Mouse (Mus musculus): ENCODE data around the gene Ctnnd1. TPM values are rescaled to one million over a fixed set of nuclear protein-coding genes. Genes with fewer than 3 reads are reported as not detected.

The Ctnnd1 gene
- total RNA-seq, 2 experiments from 2014 or later, result 63.0 to 69.4 TPM

DNA sequence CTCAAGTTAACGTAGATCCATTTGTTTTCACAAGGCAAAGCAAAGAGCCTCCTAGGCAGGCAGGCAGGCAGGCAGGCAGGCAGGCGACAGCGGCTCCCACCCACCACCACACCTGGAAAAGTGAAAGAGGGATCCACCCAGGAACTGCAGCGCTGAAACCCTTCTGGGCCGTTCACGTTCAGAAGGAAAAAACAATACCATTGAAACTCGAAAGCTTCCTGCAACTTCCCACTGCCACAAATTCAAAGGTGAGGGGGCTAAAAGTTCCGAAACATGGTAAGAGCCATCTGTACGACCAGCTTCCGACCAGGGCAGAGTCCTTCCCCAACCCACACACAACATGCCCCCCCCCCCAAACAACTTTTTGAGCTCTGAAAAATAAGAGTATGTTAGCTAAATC, 891 bp downstream of the Ctnnd1 start:
- intact Hi-C loops (cut with DNase I), result loop anchor here (1.0 kb wide), 1 partner anchor 14 kb away; no protein-coding TSS in a partner anchor
- peak; percentile 39 to 46 for DNase-seq

DNA sequence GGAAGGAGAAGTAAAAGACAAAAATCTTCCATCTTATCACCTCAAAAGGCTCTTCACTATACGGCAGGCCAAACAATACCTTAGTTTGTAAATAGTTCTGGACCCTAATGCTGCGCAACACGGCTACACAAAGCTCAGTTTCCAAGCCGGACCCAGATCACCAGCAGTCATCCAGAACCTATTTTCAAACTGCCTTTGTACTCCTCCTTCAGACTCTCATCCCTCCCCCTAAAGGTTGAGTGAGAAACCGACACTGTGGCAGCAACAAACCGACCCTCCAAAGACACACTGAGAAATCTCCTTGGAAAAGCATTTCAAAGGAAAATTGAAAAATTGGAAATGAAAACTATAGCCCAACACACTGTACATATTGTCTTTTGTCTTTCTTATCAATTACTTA, 2.2 kb downstream of the Ctnnd1 start:
- no peak for DNase-seq
- intact Hi-C loops (cut with DNase I), result no loop called here

- intact Hi-C loops (cut with DNase I), result no loop called here
- DNase-seq, result no peak
Measured at GRCm38 (mm10) chr2:84647051-84647568, 3.5 kb downstream of the Ctnnd1 start.

DNA sequence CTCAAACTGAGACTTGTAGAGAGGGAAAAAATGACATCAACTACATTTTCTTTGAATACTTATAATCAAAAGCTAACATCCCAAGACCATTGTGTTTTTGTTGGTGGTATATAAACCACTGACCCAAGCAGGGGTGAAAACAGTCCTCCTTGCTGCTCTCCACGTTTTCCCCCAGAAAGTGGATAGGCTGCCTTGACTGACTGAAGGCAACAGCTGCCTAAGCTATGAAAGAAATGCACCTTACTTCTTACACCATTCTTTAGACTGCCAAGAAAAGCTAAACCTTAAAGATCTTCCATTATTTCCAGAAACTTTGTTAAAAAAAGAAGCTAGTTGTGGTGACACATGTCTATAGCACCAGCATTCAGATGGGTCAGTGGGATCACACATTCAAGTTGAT, 4.4 kb downstream of the Ctnnd1 start:
- no peak for DNase-seq
- intact Hi-C loops (cut with DNase I), result no loop called here

DNA sequence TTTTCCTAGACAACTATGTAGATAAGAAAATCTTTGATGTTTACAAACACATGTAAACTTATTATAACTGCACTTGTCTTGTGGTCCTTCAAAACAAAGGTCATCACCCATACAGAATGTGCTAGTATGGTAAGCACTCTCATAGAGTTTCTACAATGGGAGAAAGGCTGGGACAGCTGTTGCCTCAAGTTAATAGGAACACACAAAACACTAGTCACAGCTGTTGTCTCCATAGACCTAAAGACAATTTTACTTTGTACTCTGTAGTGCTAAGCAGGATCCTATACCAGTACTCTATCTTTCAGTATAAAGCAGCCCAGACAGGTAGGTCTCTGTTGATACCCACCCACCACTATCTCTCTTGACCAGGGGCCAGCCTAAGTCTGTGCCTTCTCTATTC, 9.7 kb downstream of the Ctnnd1 start:
- DNase-seq, result no peak
- intact Hi-C loops (cut with DNase I), result no loop called here

DNA sequence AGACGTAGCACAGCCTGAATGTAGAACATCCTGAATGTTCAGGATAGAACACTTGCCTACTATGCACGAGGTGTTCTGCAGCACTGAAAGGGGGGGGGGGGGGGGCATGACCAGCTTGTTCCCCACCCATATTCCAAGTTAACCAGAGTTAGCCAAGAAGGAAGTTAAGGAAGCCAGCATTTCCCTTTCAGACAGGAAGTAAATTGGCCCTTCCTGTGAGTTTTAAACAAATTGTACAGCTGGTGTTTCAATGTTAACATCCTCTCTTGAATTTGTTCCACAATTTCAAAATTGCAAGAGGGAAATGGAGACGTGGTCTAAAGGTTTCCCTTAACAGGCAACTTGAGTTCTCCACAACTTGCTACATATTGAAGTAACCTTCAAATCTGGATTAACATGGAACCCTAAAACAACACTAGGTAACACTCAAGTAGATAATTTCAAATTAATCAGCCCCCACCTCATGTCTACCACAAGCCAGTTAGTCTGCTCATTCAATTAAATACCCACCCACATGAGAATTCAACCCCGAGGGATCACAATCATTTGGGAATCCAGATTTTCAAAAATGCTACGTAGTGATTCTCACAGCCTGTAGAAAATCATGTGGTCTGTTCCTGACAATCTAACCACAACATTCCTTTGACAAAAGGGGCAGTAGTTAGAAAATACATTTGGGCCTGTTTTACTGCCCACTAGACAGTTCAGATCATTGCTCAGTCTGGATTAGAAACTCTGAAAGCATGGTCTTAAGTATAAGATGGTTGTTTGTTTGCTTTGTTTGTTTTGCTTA, 11.9 kb downstream of the Ctnnd1 start:
- intact Hi-C loops (cut with DNase I), result no loop called here
- DNase-seq, result no peak

- peak in 1 of 2 experiments; percentile 29 for DNase-seq
- intact Hi-C loops (cut with DNase I), result no loop called here
Measured at GRCm38 (mm10) chr2:84637452-84638165, 13.0 kb downstream of the Ctnnd1 start.

DNA sequence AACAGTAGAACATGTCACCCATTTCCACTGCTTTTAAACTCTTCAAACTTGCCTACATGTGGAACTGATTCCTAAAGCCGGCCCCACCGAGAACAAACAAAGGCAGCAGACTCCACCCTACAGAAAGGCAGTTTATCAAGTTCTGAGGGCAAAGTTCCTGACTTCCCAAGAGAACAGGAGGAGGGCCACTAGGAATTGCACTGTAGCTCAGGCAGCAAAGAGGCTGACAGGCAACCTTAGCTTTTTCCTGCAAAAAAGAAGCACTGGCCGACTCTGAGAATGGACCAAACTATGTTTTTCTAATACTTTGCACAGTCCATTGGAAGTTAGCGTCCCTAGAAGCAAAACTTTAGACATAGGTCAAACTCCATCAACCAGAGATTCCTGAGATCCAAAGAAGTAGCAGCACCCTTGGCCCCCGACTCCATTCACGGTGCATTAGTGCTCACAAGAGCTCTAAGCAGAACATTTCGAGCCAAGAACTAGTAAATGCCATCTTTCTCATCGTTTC, 14.3 kb downstream of the Ctnnd1 start:
- peak; percentile 39 to 63 for DNase-seq
- intact Hi-C loops (cut with DNase I), result no loop called here

GRCm38 (mm10) chr2:84635611-84636010, 15.0 kb downstream of the Ctnnd1 start:
- intact Hi-C loops (cut with DNase I), result loop anchor here (1.0 to 2.0 kb wide), 2 partner anchors 15 to 17 kb away; partner anchors contain the start of gene Ctnnd1
- peak; percentile 90 for DNase-seq

DNA sequence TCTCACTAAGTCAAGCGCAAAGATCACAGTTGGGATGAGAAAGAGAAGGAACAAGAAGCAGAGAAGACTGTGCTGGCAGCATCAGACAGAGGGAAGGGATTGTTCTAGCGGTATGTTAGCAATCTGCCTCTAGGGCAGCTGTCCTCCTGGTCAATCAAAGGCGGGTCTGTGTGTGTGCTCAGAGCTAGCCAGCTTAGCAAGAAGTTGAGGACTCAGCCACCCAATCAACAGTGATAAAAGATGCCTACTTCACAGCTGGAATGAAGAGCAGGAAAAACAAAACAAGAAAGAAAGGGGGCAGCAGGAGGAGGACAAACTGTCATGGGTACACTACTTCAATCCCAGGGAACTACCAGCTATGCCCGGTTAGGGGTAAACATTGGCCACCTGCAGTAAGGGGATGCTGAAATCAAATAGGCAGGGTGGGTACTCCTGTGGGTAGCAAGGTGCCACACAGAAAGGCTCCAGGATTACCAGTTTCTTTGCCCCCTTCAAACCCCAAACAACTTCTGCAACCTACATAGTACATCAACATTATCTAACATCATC, 15.6 kb downstream of the Ctnnd1 start:
- DNase-seq, result peak in 1 of 2 experiments; percentile 49
- intact Hi-C loops (cut with DNase I), result loop anchor here (1.0 to 2.0 kb wide), 2 partner anchors 15 to 16 kb away; partner anchors contain the start of gene Ctnnd1

DNA sequence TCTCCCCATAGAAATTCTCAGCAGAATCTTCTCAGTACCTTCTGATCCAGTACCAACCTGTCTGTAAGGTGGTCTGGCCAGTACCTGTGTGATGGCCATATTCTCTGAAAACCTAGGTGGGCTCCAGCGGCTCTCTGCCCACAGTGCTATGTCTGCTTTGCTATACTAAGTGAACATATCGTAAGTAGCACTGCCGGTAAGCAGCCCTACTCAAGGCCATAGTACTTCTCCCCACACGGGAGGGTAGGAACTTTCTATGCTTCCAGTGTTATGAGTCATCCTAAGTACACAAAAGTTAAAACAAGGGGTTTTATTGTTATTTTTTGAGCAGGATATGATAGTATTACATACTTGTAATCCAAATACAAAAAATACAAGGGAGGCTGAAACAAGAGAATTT, 16.6 kb downstream of the Ctnnd1 start:
- no peak for DNase-seq
- intact Hi-C loops (cut with DNase I), result loop anchor here (2.0 kb wide), 1 partner anchor 15 kb away; no protein-coding TSS in a partner anchor

DNA sequence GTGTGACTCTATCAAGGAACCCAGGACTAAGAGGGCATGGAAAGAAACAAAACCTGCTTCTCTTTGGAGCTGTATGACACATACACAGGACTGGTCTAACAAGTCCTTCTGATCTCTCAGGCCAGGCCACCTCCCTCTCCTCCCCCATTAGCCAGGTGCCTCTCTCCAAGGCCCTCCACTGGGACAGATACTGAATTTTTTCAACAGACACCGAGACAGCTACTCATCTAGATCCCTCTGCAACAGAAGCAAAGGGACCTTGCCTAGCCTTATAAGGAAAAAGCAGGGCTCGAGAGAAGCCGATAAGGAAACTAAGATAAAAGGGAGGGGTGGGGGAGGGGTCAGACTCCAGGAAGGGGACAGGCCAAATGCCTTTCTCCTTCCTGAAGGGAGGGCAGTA, 17.6 kb downstream of the Ctnnd1 start:
- intact Hi-C loops (cut with DNase I), result no loop called here
- DNase-seq, result no peak

DNA sequence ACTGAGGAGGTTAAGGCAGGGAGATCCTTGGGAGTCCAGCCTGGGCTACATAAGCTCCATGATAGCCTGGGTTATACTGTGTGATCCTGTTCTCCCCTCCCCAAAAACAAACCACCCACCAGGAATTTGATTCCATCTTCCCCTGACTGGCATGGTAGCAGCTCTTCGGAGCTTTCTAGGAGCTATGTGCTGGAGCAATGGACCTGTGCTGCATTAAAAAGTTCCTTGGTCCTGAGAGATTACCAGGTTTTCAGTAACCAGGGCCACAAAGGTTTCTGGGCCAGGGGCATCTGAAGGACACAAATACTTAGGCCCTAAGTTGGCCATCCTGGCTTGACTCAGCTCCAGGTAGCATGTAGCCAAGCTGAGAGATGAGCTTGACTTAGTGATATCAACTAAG, 18.6 kb downstream of the Ctnnd1 start:
- intact Hi-C loops (cut with DNase I), result no loop called here
- DNase-seq, result no peak

GRCm38 (mm10) chr2:84627036-84627435, 23.5 kb downstream of the Ctnnd1 start:
- intact Hi-C loops (cut with DNase I), result no loop called here
- no peak for DNase-seq

GRCm38 (mm10) chr2:84626366-84626975, 24.1 kb downstream of the Ctnnd1 start:
- DNase-seq, result no peak
- intact Hi-C loops (cut with DNase I), result no loop called here

DNA sequence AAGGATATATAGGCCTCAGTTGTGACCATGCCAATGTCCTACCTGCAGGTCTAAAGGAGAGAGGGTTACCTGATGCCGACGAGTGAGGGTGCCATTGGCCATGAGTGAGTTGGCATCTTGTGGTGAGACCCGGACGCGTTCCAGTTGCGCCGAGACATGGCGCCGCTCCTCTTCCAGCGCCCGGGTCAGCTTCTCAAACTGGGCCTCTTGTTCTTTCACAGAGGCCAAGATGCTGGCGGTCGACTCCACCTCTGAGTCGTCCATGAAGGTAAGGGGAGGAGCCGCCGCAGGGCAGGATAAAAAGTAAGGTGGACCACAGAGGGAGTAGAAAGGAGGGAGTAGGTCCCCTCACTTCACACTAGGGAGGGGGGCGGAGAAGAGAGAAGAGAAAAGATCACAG, 26.4 kb downstream of the Ctnnd1 start:
- DNase-seq, result no peak
- intact Hi-C loops (cut with DNase I), result no loop called here

DNA sequence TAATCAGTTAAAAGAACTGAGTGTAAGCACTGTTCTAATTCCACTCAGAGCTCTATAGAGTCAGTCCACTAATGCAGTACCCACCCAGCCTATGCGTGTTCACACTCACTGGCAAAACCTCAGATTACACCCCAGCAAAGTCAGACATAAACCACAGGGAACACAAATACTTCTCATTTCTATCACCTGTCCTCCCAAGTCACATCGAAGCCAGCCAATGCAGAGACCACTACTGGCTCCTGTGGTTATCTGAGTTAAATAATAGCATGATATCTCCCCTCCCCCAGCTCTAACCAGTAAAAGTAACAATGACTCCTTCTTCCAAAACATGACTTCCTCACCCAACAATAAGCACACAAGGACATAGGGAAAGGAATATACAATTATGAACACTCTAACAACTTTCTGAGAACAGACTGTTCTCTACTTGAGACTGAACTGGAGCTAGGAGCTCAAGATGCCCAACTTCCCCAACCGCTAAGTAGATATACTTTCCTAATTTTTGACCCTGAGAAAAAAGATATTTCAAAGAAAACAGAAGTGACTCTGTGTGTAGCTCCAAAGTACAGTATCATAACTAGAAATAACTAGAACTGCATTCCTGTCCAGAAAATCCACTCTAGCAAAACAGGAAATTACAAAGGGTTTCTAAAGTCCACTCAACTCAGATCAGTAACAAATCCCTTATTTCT, 27.0 kb downstream of the Ctnnd1 start:
- intact Hi-C loops (cut with DNase I), result no loop called here
- no peak for DNase-seq

DNA sequence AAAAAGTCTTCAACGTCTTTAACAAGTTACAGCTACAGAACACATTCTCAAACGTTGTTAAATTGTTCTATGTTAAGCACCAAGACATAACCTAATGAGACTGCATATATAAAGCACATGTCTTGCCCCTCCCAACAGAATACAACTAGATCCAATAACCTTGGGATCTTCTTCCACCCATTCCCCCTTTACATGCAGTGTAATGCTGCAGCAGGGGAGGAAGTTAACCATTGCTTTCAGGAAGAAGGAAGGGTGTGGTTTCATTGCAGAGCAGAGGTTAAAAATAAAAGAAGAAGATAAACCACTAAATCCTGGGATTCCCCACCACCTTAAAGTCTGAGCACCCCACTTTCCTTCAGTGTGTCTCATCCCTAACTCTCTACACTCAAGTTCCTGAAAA, 27.9 kb downstream of the Ctnnd1 start:
- DNase-seq, result no peak
- intact Hi-C loops (cut with DNase I), result no loop called here

- intact Hi-C loops (cut with DNase I), result loop anchor here (2.0 to 5.0 kb wide), 3 partner anchors 15 to 167 kb away; no protein-coding TSS in a partner anchor
- no peak for DNase-seq
Measured at GRCm38 (mm10) chr2:84619646-84620340, 30.8 kb downstream of the Ctnnd1 start.
